Mouse (Mus musculus) layer of hippocampus, postnatal 25 days (tissue): Measurements from ENCODE around the gene Trpm5. TPM values are rescaled to one million over a fixed set of nuclear protein-coding genes. Genes with fewer than 3 reads are reported as not detected.

Source experiments
- total RNA-seq, 2 experiments: library from RNA; stranded (reverse); gene quantifications; 2 replicates each; pipeline ENCODE4 v1.2.3; 2021

Gene Trpm5
- total RNA-seq, 2 experiments from 2014 or later: not detected

Other genes starting within 250 kb of the Trpm5 start
- gene Th, start 163.5 kb downstream of the Trpm5 start, total RNA-seq: under 1 TPM; 0.49 to 0.62 TPM
- under 1 TPM; 0.22 to 0.31 TPM for gene Ascl2, start 125.4 kb downstream of the Trpm5 start, total RNA-seq
- not detected for gene Tspan32, start 89.6 kb downstream of the Trpm5 start, total RNA-seq
- 100 to 1,000 TPM; 489 to 524 TPM for gene Cd81, start 41.9 kb downstream of the Trpm5 start, total RNA-seq
- gene Tssc4, start 25.4 kb downstream of the Trpm5 start, total RNA-seq: 10 to 100 TPM; 47.0 to 50.4 TPM
- gene Kcnq1, start 11.7 kb upstream of the Trpm5 start, total RNA-seq: 1 to 10 TPM in 1 of 2 experiments, under 1 TPM in 1; 0.89 to 1.3 TPM